25 mouse cellular contexts compared by ENCODE assay signal in the genomic region with DNA sequence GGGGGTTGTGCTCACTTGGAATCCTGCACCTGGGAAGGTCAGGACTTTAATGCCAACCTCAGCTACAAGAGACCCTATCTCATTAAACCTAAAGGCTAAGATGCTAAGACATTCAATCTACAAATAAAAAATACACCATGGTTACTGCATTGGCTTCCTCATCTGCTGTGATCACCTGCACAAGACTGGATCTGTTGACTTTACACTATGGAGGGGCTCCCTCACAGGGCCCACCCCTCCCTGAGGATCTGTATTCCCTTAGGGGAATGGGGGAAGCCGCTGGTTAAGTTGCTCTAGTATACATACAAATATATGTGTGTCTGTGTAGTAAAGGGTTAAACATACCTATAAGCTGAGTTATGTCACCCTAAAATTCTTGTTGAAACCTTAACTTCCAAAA.
"Had no signal": no experiment of that assay in that cellular context is flagged by ENCODE, and none has a peak within 500 bp of the region (broad histone marks: within the 10 kb centered on the region; RNA-seq: fewer than 3 reads in every experiment).

No protein-coding gene starts in this region.

- H3K27ac ChIP-seq: embryonic facial prominence, embryonic 10.5 days; embryonic facial prominence, embryonic 12.5 days; embryonic facial prominence, embryonic 13.5 days; embryonic facial prominence, embryonic 15.5 days; forebrain, embryonic 10.5 days; forebrain, embryonic 12.5 days; forebrain, embryonic 13.5 days; forebrain, embryonic 15.5 days; gastrocnemius, adult 2 months; heart, adult 2 months had no signal

- H3K4me3 ChIP-seq: embryonic facial prominence, embryonic 10.5 days; embryonic facial prominence, embryonic 12.5 days; embryonic facial prominence, embryonic 13.5 days; embryonic facial prominence, embryonic 15.5 days; erythroblast, embryonic 14.5 days; forebrain, embryonic 10.5 days; forebrain, embryonic 12.5 days; forebrain, embryonic 13.5 days; forebrain, embryonic 15.5 days; gastrocnemius, adult 2 months; heart, adult 2 months had no signal

- H3K27me3 ChIP-seq: embryonic facial prominence, embryonic 12.5 days; embryonic facial prominence, embryonic 15.5 days; forebrain, embryonic 12.5 days; forebrain, embryonic 13.5 days; forebrain, embryonic 15.5 days had no signal

- DNase-seq: cerebellum, adult 9-10 months; cerebellum, adult 9-11 months; cerebellum, postnatal 10 days; cerebellum, postnatal 14 days; cerebellum, postnatal 25 days; cerebellum, postnatal 36 days; embryo, embryonic 11 days; forebrain, postnatal 0 days; gastrocnemius, adult 2 months; gastrocnemius, postnatal 10 days; gastrocnemius, postnatal 14 days; gastrocnemius, postnatal 25 days; gastrocnemius, postnatal 36 days; heart, adult 11 months; heart, adult 18-20 months; heart, adult 2 months had no signal

- H3K4me1 ChIP-seq: embryonic facial prominence, embryonic 10.5 days; embryonic facial prominence, embryonic 12.5 days; embryonic facial prominence, embryonic 13.5 days; embryonic facial prominence, embryonic 15.5 days; forebrain, embryonic 10.5 days; forebrain, embryonic 12.5 days; forebrain, embryonic 13.5 days; forebrain, embryonic 15.5 days had no signal

- H3K9ac ChIP-seq: embryonic facial prominence, embryonic 12.5 days; embryonic facial prominence, embryonic 13.5 days; embryonic facial prominence, embryonic 15.5 days; forebrain, embryonic 12.5 days; forebrain, embryonic 13.5 days; forebrain, embryonic 15.5 days; forebrain, postnatal 0 days had no signal

- H3K9me3 ChIP-seq: embryonic facial prominence, embryonic 10.5 days; embryonic facial prominence, embryonic 12.5 days; embryonic facial prominence, embryonic 13.5 days; embryonic facial prominence, embryonic 15.5 days; forebrain, embryonic 10.5 days; forebrain, embryonic 12.5 days; forebrain, embryonic 13.5 days; forebrain, embryonic 15.5 days had no signal
